Mouse (Mus musculus): Measurements from ENCODE around the gene Yme1l1. TPM values are rescaled to one million over a fixed set of nuclear protein-coding genes. Genes with fewer than 3 reads are reported as not detected.
A peak's percentile ranks its signal among the peaks of the same experiment; 100 is the strongest.

Gene Yme1l1
- polyA plus RNA-seq, 1 experiment from 2014 or later: 58.3 TPM

DNA sequence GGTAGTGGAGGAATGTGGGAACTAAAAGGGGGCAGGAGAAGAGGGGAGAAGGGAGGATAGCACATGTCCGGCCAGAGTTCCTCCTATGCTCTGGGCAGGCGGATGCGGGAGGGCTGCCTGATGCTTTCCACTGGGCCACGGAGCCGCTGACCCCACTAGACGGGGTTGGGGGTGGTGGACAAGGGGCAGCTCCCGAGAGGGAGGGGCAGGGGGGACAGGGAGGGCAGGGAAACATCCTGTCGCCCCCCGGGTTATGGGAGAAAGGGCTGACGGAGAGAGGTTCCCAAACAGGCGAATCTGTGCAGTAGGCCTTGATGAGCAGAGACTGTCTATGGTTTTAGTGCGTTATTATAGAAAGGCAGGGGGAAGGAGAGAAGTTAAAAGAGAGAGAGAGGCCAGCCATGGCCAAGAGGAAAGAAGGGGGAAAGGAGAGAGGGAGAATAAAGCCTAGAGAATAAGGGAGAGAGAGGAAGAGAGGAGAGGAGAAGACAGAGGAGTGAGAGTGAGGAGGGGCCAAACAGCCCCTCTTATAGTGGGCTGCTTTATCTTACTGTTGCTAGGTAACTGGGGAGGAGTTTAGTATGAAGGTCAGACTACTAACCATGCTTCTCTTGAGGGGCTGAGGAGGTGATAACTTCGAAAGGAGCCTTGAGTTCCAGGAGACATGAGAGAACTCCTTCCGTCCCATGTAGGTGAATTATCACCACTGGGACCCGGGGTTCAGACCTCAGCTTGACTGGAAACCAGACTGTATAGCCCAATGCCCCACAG is 46.9 kb downstream of the Yme1l1 start:
- Histone ChIP-seq H3K27ac (replicated peaks in 1 of 2; ENCODE audit: control insufficient read depth in 1 of 2, insufficient read depth in 1 of 2, low read depth in 2 of 2, low read length in 2 of 2) (no peak overlapping the region), H3K9ac (ENCODE audit: low read length) (no peak overlapping the region), H3K4me2 (ENCODE audit: low read length) (no peak overlapping the region), H3K9me3 (ENCODE audit: control insufficient read depth, low read length) (no peaks in the 10 kb centered on the region), H3K36me3 (ENCODE audit: control insufficient read depth, insufficient read depth, low read length) (peaks cover 29% of the 10 kb centered on the region), H3K4me3 (ENCODE audit: control insufficient read depth in 1 of 2, insufficient read depth in 1 of 2, low read depth in 1 of 2, low read length in 2 of 2) (no peak overlapping the region), H3K27me3 (ENCODE audit: control insufficient read depth, insufficient read depth, low read length) (no peaks in the 10 kb centered on the region), H3K4me1 (ENCODE audit: control insufficient read depth in 2 of 2, insufficient read depth in 2 of 2, low read length in 2 of 2) (peaks cover 0 to 3% of the 10 kb centered on the region in 2 experiments; a peak in 2 of 4 replicates)
- no peak for ATAC-seq (ENCODE audit: insufficient number of reproducible peaks, insufficient read depth, low FRiP score, low read depth)
- 47% methylated on average over 15 of the region's 15 CpGs for WGBS

DNA sequence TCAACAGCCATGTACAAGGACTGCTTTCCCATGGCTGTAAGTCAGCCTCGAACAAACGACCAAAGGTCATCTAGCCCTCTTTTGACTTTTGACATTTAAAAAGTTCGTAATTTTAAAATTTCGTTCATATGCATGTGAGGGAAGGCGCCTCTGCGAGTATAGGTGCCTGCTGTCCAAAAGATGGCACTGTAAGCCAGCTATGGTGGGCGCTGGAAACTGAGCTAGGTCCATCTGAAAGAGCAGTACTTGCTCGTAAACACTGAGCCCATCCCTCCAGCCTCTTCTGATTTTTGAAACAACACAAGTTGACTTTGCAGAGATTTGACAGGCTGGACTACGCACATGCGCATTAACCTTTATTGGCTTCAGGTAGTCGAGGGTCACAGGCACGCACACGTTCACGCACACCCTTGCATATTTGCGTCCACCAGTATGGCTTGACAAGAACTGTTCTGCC is 50.9 kb downstream of the Yme1l1 start, which contains the start of gene 4931423N10Rik:
Gene 4931423N10Rik (plus strand): TSS at position 407 of the 457 bp plus-strand sequence.
- ATAC-seq (ENCODE audit: insufficient number of reproducible peaks, insufficient read depth, low FRiP score, low read depth): no peak
- no peak within 1 kb of the TSS for H3K27ac ChIP-seq (replicated peaks in 1 of 2; ENCODE audit: control insufficient read depth in 1 of 2, insufficient read depth in 1 of 2, low read depth in 2 of 2, low read length in 2 of 2)
- no peak within 1 kb of the TSS for H3K9ac ChIP-seq (ENCODE audit: low read length)
- H3K27me3 ChIP-seq (ENCODE audit: control insufficient read depth, insufficient read depth, low read length): no peaks in the 10 kb centered on the region
- 76% methylated on average over 15 of the region's 15 CpGs for WGBS
- no peak within 1 kb of the TSS for H3K4me2 ChIP-seq (ENCODE audit: low read length)
- no peaks in the 10 kb centered on the region for H3K9me3 ChIP-seq (ENCODE audit: control insufficient read depth, low read length)
- peaks cover 0 to 3% of the 10 kb centered on the region in 2 experiments; a peak in 2 of 4 replicates for H3K4me1 ChIP-seq (ENCODE audit: control insufficient read depth in 2 of 2, insufficient read depth in 2 of 2, low read length in 2 of 2)
- no peaks in the 10 kb centered on the region for H3K36me3 ChIP-seq (ENCODE audit: control insufficient read depth, insufficient read depth, low read length)
- no peak within 1 kb of the TSS for H3K4me3 ChIP-seq (ENCODE audit: control insufficient read depth in 1 of 2, insufficient read depth in 1 of 2, low read depth in 1 of 2, low read length in 2 of 2)

DNA sequence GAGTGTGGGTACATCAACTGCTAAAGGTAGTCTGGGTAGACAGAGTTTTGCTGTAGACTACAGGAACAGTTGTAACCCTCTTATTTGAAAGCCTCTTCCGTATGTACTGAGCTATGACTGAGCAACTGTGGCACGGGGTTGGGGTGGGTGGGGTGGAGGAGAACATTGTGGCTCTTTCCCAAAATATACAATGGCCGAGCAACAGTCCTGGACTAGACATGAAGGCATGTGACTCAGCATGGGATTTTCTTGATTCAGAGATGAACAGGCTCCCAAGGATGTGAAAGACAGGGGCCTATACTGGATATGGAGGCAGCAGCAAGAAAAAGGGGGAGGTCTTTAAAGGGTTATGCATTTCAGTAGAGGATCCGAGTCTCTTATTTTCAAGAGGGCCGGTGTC is 57.5 kb downstream of the Yme1l1 start:
- no peaks in the 10 kb centered on the region for H3K4me1 ChIP-seq (ENCODE audit: control insufficient read depth in 2 of 2, insufficient read depth in 2 of 2, low read length in 2 of 2)
- H3K27ac ChIP-seq (replicated peaks in 1 of 2; ENCODE audit: control insufficient read depth in 1 of 2, insufficient read depth in 1 of 2, low read depth in 2 of 2, low read length in 2 of 2): no peak overlapping the region
- H3K9ac ChIP-seq (ENCODE audit: low read length): no peak overlapping the region
- H3K9me3 ChIP-seq (ENCODE audit: control insufficient read depth, low read length): no peaks in the 10 kb centered on the region
- no peaks in the 10 kb centered on the region for H3K36me3 ChIP-seq (ENCODE audit: control insufficient read depth, insufficient read depth, low read length)
- no peak overlapping the region for H3K4me2 ChIP-seq (ENCODE audit: low read length)
- whole genome bisulfite sequencing: 73% methylated on average over 5 of the region's 5 CpGs
- no peaks in the 10 kb centered on the region for H3K27me3 ChIP-seq (ENCODE audit: control insufficient read depth, insufficient read depth, low read length)
- no peak overlapping the region for H3K4me3 ChIP-seq (ENCODE audit: control insufficient read depth in 1 of 2, insufficient read depth in 1 of 2, low read depth in 1 of 2, low read length in 2 of 2)
- no peak for ATAC-seq (ENCODE audit: insufficient number of reproducible peaks, insufficient read depth, low FRiP score, low read depth)

DNA sequence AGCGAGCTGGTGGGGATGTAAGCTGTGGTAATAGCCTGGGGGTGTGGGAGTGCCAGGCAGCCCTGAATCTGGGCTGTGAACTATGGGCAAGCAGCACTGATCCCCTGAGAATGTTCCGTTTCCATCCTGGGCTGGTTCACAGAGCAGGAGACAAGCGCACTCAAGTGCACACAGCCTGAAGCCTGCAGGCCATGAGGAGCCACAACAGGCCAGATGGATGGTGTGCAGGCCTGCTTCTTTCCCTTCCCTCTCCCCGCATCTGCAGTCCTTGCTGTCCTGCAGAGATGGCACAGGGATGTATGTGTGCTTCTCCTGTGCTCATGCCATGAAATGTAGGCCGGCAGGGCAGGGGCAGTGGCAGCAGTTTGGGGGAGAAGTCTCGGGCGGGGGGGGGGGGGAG is 69.0 kb downstream of the Yme1l1 start:
- no peak overlapping the region for H3K4me3 ChIP-seq (ENCODE audit: control insufficient read depth in 1 of 2, insufficient read depth in 1 of 2, low read depth in 1 of 2, low read length in 2 of 2)
- H3K27ac ChIP-seq (replicated peaks in 1 of 2; ENCODE audit: control insufficient read depth in 1 of 2, insufficient read depth in 1 of 2, low read depth in 2 of 2, low read length in 2 of 2): no peak overlapping the region
- H3K4me2 ChIP-seq (ENCODE audit: low read length): no peak overlapping the region
- ATAC-seq (ENCODE audit: insufficient number of reproducible peaks, insufficient read depth, low FRiP score, low read depth): no peak
- H3K9me3 ChIP-seq (ENCODE audit: control insufficient read depth, low read length): no peaks in the 10 kb centered on the region
- H3K27me3 ChIP-seq (ENCODE audit: control insufficient read depth, insufficient read depth, low read length): no peaks in the 10 kb centered on the region
- 58% methylated on average over 6 of the region's 7 CpGs for WGBS
- H3K4me1 ChIP-seq (ENCODE audit: control insufficient read depth in 2 of 2, insufficient read depth in 2 of 2, low read length in 2 of 2): no peaks in the 10 kb centered on the region
- no peaks in the 10 kb centered on the region for H3K36me3 ChIP-seq (ENCODE audit: control insufficient read depth, insufficient read depth, low read length)
- H3K9ac ChIP-seq (ENCODE audit: low read length): no peak overlapping the region

DNA sequence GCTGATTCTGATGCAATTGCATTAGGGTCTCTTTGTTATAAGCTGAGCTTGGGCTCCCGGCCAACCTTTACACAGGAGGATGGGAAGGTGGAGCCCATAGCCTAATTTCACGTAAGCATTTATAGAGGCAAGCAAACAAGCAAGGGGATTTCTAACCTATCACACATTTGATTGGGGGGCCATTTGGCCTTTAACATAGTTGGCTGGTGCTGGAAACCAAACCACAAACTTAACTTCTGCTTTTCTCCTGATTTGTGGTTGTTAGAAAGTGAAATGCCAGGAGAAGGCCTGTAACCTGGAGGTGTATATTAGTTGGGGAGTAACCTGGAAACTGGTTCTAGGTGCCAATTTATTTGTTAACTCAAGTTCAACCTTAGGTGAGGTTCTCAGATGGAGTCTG is 72.3 kb downstream of the Yme1l1 start:
- ATAC-seq (ENCODE audit: insufficient number of reproducible peaks, insufficient read depth, low FRiP score, low read depth): no peak
- WGBS: 67% methylated on average over 2 of the region's 2 CpGs
- no peak overlapping the region for H3K4me3 ChIP-seq (ENCODE audit: control insufficient read depth in 1 of 2, insufficient read depth in 1 of 2, low read depth in 1 of 2, low read length in 2 of 2)
- no peak overlapping the region for H3K4me2 ChIP-seq (ENCODE audit: low read length)
- H3K9ac ChIP-seq (ENCODE audit: low read length): no peak overlapping the region
- H3K27ac ChIP-seq (replicated peaks in 1 of 2; ENCODE audit: control insufficient read depth in 1 of 2, insufficient read depth in 1 of 2, low read depth in 2 of 2, low read length in 2 of 2): no peak overlapping the region
- H3K9me3 ChIP-seq (ENCODE audit: control insufficient read depth, low read length): no peaks in the 10 kb centered on the region
- H3K36me3 ChIP-seq (ENCODE audit: control insufficient read depth, insufficient read depth, low read length): no peaks in the 10 kb centered on the region
- no peaks in the 10 kb centered on the region for H3K4me1 ChIP-seq (ENCODE audit: control insufficient read depth in 2 of 2, insufficient read depth in 2 of 2, low read length in 2 of 2)
- no peaks in the 10 kb centered on the region for H3K27me3 ChIP-seq (ENCODE audit: control insufficient read depth, insufficient read depth, low read length)

DNA sequence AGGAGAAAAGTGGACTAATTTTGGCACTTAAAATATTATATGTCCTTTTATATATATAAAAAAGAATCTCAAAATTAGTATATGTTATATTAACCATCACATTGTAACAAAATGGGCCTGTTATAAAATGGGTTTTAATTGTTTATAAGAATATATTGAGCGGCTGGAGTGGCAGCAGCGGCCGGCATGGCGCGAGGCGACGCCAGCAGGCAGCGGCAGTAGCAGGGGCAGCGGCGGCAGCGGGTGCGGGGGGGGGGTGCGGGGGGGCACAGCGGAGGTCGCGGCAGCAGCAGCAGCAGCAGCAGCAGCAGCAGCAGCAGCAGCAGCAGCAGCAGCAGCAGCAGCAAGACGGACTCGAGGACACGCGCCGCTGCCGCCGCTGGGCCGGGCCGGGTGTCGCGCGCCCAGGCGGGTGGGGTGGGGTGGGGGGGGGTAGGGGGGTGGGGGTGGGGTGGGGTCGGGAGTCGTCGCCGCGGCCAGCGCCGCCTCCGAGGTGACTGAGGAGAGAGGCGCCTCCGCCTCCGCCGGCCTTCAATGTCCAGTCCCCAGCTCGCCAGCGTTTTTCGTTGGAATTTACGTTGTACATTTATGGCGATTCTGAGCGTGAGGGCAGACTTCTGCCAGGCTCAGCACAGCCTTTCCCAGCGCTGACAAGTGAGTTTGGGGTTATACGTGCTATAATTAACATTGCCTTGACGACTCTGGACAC is 78.0 kb downstream of the Yme1l1 start:
- Histone ChIP-seq H3K9me3 (ENCODE audit: control insufficient read depth, low read length) (no peaks in the 10 kb centered on the region), H3K4me3 (ENCODE audit: control insufficient read depth in 1 of 2, insufficient read depth in 1 of 2, low read depth in 1 of 2, low read length in 2 of 2) (peak overlapping the region; percentile 46 to 55), H3K9ac (ENCODE audit: low read length) (peak overlapping the region; percentile 62), H3K4me2 (ENCODE audit: low read length) (peak overlapping the region; percentile 74), H3K27me3 (ENCODE audit: control insufficient read depth, insufficient read depth, low read length) (no peaks in the 10 kb centered on the region), H3K36me3 (ENCODE audit: control insufficient read depth, insufficient read depth, low read length) (no peaks in the 10 kb centered on the region), H3K27ac (replicated peaks in 1 of 2; ENCODE audit: control insufficient read depth in 1 of 2, insufficient read depth in 1 of 2, low read depth in 2 of 2, low read length in 2 of 2) (no peak overlapping the region), H3K4me1 (ENCODE audit: control insufficient read depth in 2 of 2, insufficient read depth in 2 of 2, low read length in 2 of 2) (no peaks in the 10 kb centered on the region)
- under 1% methylated on average over 44 of the region's 50 CpGs for WGBS
- ATAC-seq (ENCODE audit: insufficient number of reproducible peaks, insufficient read depth, low FRiP score, low read depth): no peak
